Mouse (Mus musculus) liver, adult (tissue): ENCODE measurements around the gene Cyp2d11.
A peak's percentile ranks its signal among the peaks of the same experiment; 100 is the strongest.
"Not testable (repeated sequence)": the region's sequence is repeated elsewhere in the genome, so short reads cannot be mapped to it uniquely, and the experiment has no call there.

ENCODE experiments used
- GATA4 ChIP-seq: IDR thresholded peaks from 2 replicates; pipeline ENCODE4 v1.6.1; 2014; ENCODE audit warnings: mild to moderate bottlenecking, low read length; ENCODE audit not compliant: insufficient replicate concordance

Cyp2d11 gene

DNA sequence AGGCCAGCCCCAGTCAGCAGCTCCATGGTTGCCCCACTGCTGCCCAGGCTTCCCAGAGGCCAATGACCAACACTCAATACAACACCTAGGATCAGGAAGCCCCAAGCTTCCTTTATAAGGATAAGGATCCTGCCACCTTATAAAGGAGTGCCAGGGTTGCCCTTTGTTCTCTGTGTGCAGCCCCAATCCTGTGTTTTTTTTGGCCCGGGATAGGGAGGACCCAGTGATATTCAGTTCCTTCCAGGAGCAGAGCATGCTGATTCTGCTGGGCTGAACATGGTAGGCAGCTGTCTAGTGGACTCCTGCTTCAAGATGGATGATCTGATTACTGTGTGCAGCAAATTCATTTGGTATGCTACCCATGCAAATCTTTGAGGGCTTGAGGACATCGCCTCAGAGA, at the start of gene Cyp2d11:
Gene Cyp2d11 (minus strand): TSS at position 101 of the 400 bp plus-strand sequence.
- not testable (repeated sequence) for TF ChIP-seq GATA4

DNA sequence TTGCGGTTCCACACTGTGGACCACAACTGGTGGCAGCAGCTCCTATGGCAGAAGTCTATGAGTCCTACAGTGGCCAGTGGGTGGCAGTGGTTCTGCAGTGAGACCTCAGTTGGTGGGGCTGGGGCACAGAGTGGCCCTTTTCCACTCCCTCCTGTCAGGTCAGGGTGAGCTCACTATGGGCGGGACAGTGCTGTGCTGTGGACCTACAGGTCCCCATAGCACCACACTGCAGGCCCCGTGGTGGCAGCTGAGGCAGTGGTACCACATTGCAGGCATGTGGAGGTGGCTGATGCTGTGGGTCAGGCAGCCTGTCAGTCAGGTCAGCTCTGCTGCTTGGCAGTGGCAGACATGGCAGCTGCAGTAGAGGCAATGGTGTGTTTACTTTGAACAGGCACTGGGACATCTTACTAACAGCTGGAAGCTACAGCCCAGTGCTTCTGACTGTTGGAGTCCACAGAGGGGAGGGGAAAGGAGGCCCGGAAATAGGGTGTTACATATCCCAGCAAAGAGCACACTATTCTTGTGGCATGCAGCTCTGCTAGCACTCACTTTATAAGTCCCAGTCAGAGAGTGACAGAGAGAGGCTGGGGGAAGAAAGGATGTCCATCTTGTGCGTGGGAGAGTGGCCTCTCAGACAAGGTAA, 44.3 kb upstream of the Cyp2d11 start:
- no peak for TF ChIP-seq GATA4

DNA sequence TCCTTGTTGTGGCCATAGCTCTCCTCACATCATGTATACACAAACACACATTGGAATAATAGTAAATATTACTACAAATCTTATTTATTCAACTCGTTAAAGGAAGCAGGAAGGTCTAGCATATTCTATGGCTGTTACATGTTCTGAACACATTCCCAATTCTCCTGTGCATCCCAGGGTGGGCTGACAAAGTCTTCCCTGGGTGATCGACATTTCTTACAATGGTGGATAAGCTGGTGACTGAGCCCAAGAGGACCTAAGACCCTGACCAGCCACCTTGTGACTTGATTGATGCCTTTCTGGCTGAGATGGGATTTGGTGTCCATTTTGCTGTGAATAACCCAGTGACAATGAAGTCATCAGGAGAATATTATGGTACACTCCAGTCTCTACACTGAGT, 41.8 kb upstream of the Cyp2d11 start:
- no peak for TF ChIP-seq GATA4

DNA sequence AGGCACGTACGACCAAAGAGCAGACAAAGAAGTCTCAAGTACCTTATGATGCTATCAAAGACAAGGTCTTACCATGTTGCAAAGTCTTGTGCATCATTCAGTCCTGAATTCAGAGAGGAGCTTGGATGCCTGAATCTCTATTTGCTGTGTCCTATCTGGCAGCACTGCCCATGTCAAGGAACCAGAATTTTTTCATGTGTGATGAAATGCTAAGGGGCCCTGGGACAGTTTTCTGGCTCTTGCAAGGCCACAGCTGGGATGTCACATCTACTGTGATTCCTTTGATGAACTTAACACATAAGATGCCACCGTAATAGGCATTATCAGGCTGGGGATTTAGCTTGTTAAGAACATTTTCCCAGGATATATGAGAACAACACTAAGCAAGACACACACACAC, 41.2 kb upstream of the Cyp2d11 start:
- TF ChIP-seq GATA4, result no peak

DNA sequence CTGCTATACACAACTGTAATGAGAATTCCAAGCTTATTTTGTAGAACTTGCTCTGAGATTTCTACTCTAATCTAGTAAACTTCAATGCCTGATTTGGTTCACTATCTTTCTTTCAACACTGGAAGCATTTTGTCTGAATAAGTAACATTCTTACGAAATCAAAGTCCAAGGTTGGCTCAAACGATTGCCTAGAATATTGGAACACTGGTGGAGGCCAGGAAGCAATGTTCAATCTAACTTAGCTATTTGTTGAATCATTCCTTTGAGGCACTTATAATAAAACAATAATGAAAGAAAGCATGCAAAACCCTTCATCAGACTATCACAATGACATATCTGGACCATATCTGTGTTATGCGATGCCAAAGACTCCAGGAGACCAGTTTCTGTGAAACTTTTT, 40.7 kb upstream of the Cyp2d11 start:
- no peak for TF ChIP-seq GATA4

DNA sequence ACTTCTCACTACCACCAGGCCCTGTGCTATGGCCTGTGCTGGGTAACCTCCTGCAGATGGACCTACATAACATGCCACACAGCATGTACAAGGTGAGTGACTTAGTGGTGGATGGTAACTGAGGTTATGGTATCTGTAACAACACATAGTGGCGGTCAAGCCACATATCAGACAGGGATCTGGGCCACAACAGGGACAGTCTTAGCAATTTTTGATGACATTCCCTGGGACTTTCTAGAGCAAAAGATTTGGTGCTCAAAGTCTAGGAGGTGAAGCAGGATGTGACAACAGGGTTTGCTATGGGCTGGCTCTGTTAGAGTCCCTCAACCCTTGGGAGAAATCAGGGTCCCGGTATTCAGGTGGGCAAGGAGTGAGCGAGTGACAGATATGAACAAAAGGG, 39.8 kb upstream of the Cyp2d11 start:
- no peak for TF ChIP-seq GATA4

DNA sequence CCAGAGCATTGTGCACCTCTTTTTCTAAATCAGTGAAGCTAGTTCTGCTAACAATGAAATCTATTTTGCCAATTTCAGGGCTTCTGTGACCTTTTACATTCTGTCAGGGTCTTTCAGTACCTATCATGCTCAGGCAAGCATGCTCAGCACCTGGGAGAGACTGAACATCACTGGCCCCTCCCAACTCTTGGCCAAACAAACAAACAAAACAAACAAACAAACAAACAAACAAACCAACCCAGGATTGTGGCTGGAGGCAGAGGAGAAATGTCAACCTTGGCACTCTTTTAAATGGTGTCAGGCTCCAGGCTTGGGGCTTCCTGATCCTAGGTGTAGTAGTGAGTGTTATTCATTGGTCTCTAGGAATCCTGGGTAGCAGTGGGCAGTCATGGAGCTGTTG, 39.3 kb upstream of the Cyp2d11 start, which contains the start of gene Cyp2d9:
Gene Cyp2d9 (plus strand): TSS at position 301 of the 400 bp plus-strand sequence.
- TF ChIP-seq GATA4, result no peak

DNA sequence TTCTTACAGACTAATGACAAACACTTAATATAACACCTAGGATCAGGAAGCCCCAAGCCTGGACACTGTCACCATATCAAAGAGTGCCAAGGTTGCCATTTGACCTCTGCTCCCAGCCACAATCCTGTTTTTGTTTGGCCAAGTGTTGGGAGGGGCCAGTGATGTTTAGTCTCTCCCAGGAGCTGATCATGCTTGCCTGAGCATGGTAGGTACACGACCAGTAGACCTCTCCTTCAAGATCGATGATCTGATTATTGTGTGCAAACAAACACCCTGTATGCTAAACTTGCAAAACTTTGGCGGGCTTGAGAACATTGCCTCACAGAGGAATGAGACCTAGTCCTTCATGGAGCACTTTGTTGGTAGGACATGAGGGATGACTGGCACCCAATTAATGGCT, 29.6 kb upstream of the Cyp2d11 start:
- peak; percentile 89 for TF ChIP-seq GATA4

DNA sequence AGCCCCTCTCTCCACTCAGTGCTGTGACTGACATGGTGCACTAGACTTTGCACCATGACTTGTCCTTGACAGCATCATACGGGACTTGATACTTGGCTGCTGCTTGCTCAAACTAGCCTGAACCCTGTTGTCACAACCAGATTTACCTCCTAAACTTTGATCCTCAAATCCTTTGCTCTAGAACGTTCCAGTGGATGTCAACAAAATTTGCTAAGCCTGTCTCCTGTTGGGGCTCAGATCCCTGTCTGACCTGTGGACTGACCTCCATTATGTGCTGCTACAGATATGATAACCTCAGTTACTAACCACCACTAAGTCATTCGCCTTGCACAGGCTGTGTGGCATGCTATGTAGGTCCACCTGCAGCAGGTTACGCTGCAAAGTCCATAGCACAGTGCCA, 29.1 kb upstream of the Cyp2d11 start:
- peak; percentile 17; the same call in 1 of the 2 replicates for TF ChIP-seq GATA4

DNA sequence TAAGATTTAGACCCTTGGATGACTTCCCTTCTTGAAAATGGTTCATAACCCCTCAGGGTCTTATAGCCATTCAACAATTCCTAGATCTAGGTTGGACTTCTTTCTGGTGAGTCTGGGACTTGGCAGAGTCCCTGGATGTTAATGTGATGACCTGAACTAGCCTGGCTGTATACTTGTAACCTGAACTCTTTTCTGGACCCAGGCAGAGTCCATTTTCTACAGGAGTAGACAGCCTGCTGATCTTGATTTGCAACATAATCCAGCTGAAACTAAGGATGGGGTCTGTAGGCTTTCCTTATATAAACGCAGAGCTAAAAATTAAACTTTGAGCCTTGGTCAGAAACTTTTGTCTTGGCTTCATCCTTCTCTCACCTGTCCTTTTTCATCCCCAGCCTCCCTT, 24.8 kb upstream of the Cyp2d11 start:
- TF ChIP-seq GATA4, result no peak

DNA sequence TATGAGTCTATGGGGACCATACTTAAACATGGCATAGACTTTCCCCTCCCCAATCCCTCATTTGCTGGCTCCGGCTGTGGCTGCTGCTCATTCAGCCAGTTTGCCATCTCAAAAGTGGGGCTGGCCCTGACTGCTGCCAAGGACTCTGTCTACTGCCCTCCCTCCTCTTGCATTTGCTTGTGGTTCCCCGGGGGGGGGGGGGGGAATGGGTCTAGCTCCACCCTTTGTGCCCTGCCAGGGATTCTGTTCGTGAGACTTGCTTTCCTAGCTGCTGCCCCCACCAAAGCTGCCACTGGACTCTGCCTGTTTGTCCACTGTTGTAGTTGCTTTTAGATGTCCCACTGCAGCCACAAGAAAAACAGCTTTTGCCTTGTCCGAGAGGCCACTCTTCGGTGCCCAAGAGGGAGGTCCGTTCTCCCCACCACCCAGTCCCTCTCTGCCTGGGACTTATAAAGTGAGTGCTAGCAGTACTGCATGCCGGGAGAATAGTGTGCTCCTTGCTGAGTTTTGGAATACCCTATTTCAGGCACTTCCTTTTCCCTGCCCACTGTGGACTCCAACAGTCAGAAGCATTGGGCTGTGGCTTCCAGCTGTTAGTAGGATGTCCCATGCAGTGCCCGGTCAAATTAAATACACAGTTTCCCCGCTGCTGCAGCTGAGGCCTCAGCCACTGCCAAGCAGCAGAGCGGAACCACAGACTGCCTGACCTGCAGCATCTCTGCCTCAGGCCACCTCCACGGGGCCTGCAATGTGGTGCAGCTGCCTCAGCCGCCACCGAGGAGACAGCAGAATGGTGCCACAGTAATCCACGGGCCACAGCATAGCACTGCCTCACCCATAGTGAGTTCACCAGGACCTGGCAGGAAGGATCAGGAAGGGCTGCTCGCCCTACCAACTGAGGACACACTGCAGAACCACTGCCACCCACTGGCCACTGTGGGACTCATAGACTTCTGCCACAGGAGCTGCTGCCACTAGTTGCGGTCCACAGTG, 23.3 kb upstream of the Cyp2d11 start:
- no peak for TF ChIP-seq GATA4

DNA sequence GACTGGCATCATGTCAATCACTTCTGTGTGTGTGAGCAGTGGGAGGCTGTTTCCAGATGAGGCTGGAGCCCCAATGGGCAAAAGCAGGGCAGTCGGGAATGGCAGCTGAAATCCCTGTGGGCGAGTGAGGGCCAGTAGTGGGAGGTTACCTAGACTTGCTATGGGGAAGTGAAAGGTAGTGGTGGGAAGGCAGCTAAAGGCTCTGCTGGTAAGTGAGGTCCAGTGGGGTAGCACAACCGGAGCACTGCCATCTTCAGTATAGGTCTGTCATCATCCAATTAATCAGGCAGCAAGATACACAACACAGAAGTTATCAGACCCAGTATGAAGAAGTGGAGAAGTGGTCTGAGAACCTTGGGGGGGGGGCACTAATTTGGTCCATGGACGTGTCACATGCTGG, 13.7 kb upstream of the Cyp2d11 start:
- TF ChIP-seq GATA4, result no peak

DNA sequence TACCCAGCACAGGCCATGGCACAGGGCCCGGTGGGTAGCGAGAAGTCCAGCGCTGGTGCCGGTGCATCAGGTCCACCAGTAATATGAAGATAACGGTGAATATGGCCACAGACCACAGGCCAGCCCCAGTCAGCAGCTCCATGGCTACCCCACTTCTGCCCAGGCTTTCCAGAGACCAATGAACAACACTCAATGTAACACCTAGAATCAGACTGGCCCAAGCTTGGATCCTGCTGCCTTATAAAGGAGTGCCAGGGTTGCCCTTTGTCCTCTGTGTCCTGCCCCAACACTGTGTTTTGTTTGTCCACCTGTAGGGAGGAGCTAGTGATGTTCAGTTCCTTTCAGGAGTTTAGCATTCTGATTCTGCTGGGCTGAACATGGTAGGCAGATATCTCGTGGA, 13.2 kb upstream of the Cyp2d11 start, which contains the start of gene Cyp2d10:
Gene Cyp2d10 (minus strand): TSS at position 215 of the 400 bp plus-strand sequence.
- TF ChIP-seq GATA4, result no peak

DNA sequence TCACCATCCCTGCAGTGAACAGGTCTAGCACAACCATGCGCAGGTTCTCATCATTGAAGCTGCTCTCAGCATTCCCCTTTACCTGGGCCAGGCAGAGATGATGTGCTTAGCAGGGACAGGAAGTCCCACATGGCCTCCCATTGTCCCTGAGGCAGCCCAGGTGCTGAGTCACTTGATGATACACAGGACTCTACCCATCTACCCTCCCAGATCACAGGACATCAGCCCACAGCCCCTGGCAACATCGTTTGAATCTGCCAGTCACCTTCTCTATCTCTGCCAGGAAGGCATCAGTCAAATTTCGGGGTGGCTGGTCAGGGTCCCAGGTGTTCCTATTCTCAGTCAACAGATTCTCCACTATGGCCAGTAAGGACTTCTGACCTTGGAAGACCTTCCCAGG, 10.3 kb upstream of the Cyp2d11 start:
- TF ChIP-seq GATA4, result no peak

DNA sequence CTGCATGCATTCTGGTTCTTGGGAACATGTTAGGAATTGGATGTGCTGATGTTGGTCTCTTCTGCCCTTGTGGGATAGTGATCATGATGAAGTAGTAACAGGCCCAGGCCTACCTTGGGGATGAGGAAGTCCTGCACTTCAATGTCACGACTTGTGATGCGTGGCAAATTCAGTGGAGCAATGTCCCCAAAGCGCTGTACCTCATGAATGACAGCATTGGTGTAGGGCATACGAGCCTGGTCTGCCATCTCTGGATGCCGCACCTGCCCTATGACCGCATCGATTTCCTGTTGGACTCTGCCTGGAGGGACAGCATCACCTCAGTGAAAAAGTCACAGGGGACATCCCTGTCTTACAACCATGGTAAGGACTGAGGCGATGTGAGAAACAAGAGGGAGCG, 9.8 kb upstream of the Cyp2d11 start:
- no peak for TF ChIP-seq GATA4

DNA sequence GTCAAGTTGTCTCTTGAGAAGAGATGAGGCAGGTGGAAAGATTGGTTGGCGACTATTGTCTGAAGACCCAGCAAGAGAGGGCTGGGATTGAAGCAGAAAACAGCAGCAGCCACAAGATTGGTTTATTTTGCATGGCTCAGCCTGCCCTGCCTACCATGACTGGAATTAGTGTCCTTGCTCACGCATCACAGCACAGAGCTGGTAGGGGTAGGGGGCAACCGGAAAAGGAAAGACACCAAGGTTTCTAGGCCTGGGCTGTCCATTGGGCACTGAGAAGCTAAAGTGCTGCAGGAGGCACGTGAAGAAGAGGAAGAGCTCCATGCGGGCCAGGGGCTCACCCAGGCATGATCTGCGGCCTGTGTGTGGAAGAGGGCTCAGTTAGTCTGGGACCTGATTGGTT, 8.9 kb upstream of the Cyp2d11 start:
- TF ChIP-seq GATA4, result no peak
